ENCODE assay signal across 8 mouse cellular contexts in genomic region chr9:56843679-56844188, GRCm38 (mm10). TPM values are rescaled to one million over a fixed set of nuclear protein-coding genes. Genes with fewer than 3 reads are reported as not detected.
DNase-seq lines count a peak whose midpoint lies in the region; ATAC-seq and TF ChIP-seq lines count a peak whose summit lies in the region.

No protein-coding gene starts in this region.

- peak; percentile 63 for DNase-seq in 3134 (ENCODE audit: extremely low read depth, insufficient read length, low spot score)
- peak; percentile 61 for DNase-seq in MEL (ENCODE audit: low read depth, low spot score)
- DNase-seq in cerebellum, adult 2 months: peak; percentile 64 to 78
- DNase-seq in gastrocnemius, adult 2 months: peak; percentile 84
- DNase-seq in left cerebral cortex, postnatal 14 days (ENCODE audit: low spot score in 2 of 2): peak; percentile 81
- DNase-seq in ovary, adult 18-20 months (ENCODE audit: low spot score): peak; percentile 23
- DNase-seq in thymus, postnatal 4 days: peak; percentile 63

- intact Hi-C loops in gastrocnemius, adult 2 months (cut with DNase I): loop anchor here (1.0 kb wide), 1 partner anchor 46 kb away; no protein-coding TSS in a partner anchor
- intact Hi-C loops in left cerebral cortex, postnatal 14 days (cut with DNase I): no loop called here

- no peaks in the 10 kb centered on the region for H3K9me3 ChIP-seq in MEL (replicated peaks; ENCODE audit: insufficient read depth, low read length)
- no peaks in the 10 kb centered on the region for H3K9me3 ChIP-seq in intestine, embryonic 15.5 days

- no peaks in the 10 kb centered on the region for H3K79me2 ChIP-seq in MEL (ENCODE audit: control insufficient read depth, insufficient read depth, low read length, poor library complexity)

- TF ChIP-seq EP300 in MEL (IDR thresholded peaks at IDR 0.05; ENCODE audit: low read depth in 1 of 2, low read length in 2 of 2): no peak

- no peak for ATAC-seq in intestine, embryonic 15.5 days

- H3K27ac ChIP-seq in MEL (ENCODE audit: control insufficient read depth, low read depth, low read length): no peak overlapping the region
- H3K27ac ChIP-seq in cerebellum, adult 2 months (ENCODE audit: insufficient read depth, low read length): no peak overlapping the region
- H3K27ac ChIP-seq in gastrocnemius, adult 2 months: 0 out of 2 replicates have a peak overlapping the region, but pooled peaks have one; percentile 16
- peak overlapping the region; percentile 67; the same call in 1 of the 2 replicates for H3K27ac ChIP-seq in intestine, embryonic 15.5 days

- H3K27me3 ChIP-seq in MEL (ENCODE audit: control insufficient read depth in 1 of 2, insufficient read depth in 2 of 2, low read length in 2 of 2): peaks cover 7 to 12% of the 10 kb centered on the region in 2 experiments
- H3K27me3 ChIP-seq in cerebellum, adult 2 months (ENCODE audit: control insufficient read depth, insufficient read depth, low read length): no peaks in the 10 kb centered on the region
- H3K27me3 ChIP-seq in intestine, embryonic 15.5 days (replicated peaks): no peaks in the 10 kb centered on the region

- H3K9ac ChIP-seq in MEL (ENCODE audit: control insufficient read depth, low read depth, low read length, poor library complexity, severe bottlenecking): no peak overlapping the region
- H3K9ac ChIP-seq in intestine, embryonic 15.5 days: 0 out of 2 replicates have a peak overlapping the region, but pooled peaks have one; percentile 6

- TF ChIP-seq CTCF in MEL (IDR thresholded peaks at IDR 0.05 in 2 of 3, conservative IDR thresholded peaks at IDR 0.05 in 1 of 3; ENCODE audit: control insufficient read depth in 1 of 3, insufficient read depth in 1 of 3, low read depth in 2 of 3, low read length in 3 of 3, poor library complexity in 1 of 3, severe bottlenecking in 1 of 3): peak; percentile 77 to 95 (median 77)
- TF ChIP-seq CTCF in cerebellum, adult 2 months (IDR thresholded peaks at IDR 0.05; ENCODE audit: borderline replicate concordance, insufficient read depth, low read depth, low read length): peak; percentile 89
- peak; percentile 96 for TF ChIP-seq CTCF in gastrocnemius, adult 2 months (IDR thresholded peaks at IDR 0.05)

- peak; percentile 46 for TF ChIP-seq RAD21 in MEL (IDR thresholded peaks at IDR 0.05; ENCODE audit: low read depth, low read length)

- no peak overlapping the region for H3K4me3 ChIP-seq in MEL (ENCODE audit: control insufficient read depth in 1 of 2, insufficient read depth in 1 of 2, low read depth in 2 of 2, low read length in 2 of 2)
- no peak overlapping the region for H3K4me3 ChIP-seq in cerebellum, adult 2 months (replicated peaks; ENCODE audit: insufficient read depth, low read depth, low read length)
- H3K4me3 ChIP-seq in gastrocnemius, adult 2 months: peak overlapping the region; percentile 43
- no peak overlapping the region for H3K4me3 ChIP-seq in intestine, embryonic 15.5 days (replicated peaks)

- H3K4me2 ChIP-seq in intestine, embryonic 15.5 days (replicated peaks): peak overlapping the region; percentile 20; the same call in 1 of the 2 replicates

- TF ChIP-seq POLR2A in MEL (IDR thresholded peaks at IDR 0.05; ENCODE audit: control insufficient read depth in 1 of 2, insufficient read depth in 1 of 2, low read depth in 1 of 2, low read length in 2 of 2, poor library complexity in 1 of 2): no peak
- TF ChIP-seq POLR2A in cerebellum, adult 2 months (IDR thresholded peaks at IDR 0.05; ENCODE audit: borderline replicate concordance, insufficient read depth, low read length): no peak

- WGBS in cerebellum, adult 2 months: 11% methylated on average over 7 of the region's 7 CpGs
- 31% methylated on average over 7 of the region's 7 CpGs for WGBS in intestine, embryonic 15.5 days

- no peaks in the 10 kb centered on the region for H3K4me1 ChIP-seq in MEL (ENCODE audit: control insufficient read depth in 1 of 2, insufficient read depth in 2 of 2, low read length in 2 of 2)
- H3K4me1 ChIP-seq in cerebellum, adult 2 months (ENCODE audit: control insufficient read depth, insufficient read depth, low read length): peaks cover 8% of the 10 kb centered on the region
- H3K4me1 ChIP-seq in intestine, embryonic 15.5 days (replicated peaks): peaks cover 27% of the 10 kb centered on the region

- H3K36me3 ChIP-seq in MEL (ENCODE audit: control insufficient read depth in 1 of 2, insufficient read depth in 2 of 2, low read length in 2 of 2): no peaks in the 10 kb centered on the region
- no peaks in the 10 kb centered on the region for H3K36me3 ChIP-seq in intestine, embryonic 15.5 days

TF ChIP-seq in MEL, 35 proteins besides CTCF, POLR2A, EP300 and RAD21:
- TF ChIP-seq ZKSCAN1 (IDR thresholded peaks at IDR 0.05; ENCODE audit: low read depth, low read length): no peak
- no peak for TF ChIP-seq ELF1 (IDR thresholded peaks at IDR 0.05; ENCODE audit: low read depth, low read length)
- TF ChIP-seq SMC3 (IDR thresholded peaks at IDR 0.05; ENCODE audit: low read depth, low read length): peak; percentile 72
- TF ChIP-seq POLR2AphosphoS5 (IDR thresholded peaks at IDR 0.05; ENCODE audit: borderline replicate concordance, low read depth, low read length): no peak
- TF ChIP-seq GATA1 (IDR thresholded peaks at IDR 0.05; ENCODE audit: low read depth, low read length): no peak
- peak; percentile 11; the same call in 1 of the 2 replicates for TF ChIP-seq ZC3H11A (IDR thresholded peaks at IDR 0.05; ENCODE audit: low read depth, low read length)
- TF ChIP-seq TCF12 (IDR thresholded peaks at IDR 0.05; ENCODE audit: low read depth, low read length): no peak
- no peak for TF ChIP-seq USF1 (IDR thresholded peaks at IDR 0.05; ENCODE audit: low read depth, low read length)
- no peak for TF ChIP-seq UBTF (IDR thresholded peaks at IDR 0.05; ENCODE audit: borderline replicate concordance, insufficient read depth, low read depth, low read length)

RNA-seq across cellular contexts. Expression of gene Odf3l1, which starts 20.7 kb away (rescaled TPM):
- total RNA-seq in MEL (2012; rRNA removed): not detected in 2 replicates
- polyA plus RNA-seq in MEL (2012; ENCODE audit: insufficient read depth in 1 of 2, insufficient read length in 2 of 2, low read depth in 1 of 2, low replicate concordance in 2 of 2, missing spikeins in 1 of 2): not detected
- polyA plus RNA-seq in cerebellum, adult 2 months (2012; rRNA removed): 0.21 and 0.33 TPM in 2 replicates
- total RNA-seq in gastrocnemius, adult 2 months (2021): under 1 TPM in 1 of 2 experiments, not detected in 1; 0.22 TPM
- polyA plus RNA-seq in intestine, embryonic 15.5 days (2015; fragmentation: Nextera tagmentation; extraction: Ambion mirVana): 1.2 and 1.3 TPM in 2 replicates
- not detected for total RNA-seq in left cerebral cortex, postnatal 14 days (2021)

RNA-seq across cellular contexts. Expression of gene Cspg4, which starts 21.1 kb away (rescaled TPM):
- 0.16 and 0.23 TPM in 2 replicates for total RNA-seq in MEL (2012; rRNA removed)
- polyA plus RNA-seq in MEL (2012; ENCODE audit: insufficient read depth in 1 of 2, insufficient read length in 2 of 2, low read depth in 1 of 2, low replicate concordance in 2 of 2, missing spikeins in 1 of 2): under 1 TPM in 1 of 2 experiments, not detected in 1; 0.15 TPM
- 7.4 and 8.9 TPM in 2 replicates for polyA plus RNA-seq in cerebellum, adult 2 months (2012; rRNA removed)
- total RNA-seq in gastrocnemius, adult 2 months (2021): 1 to 10 TPM; 5.7 to 6.0 TPM
- polyA plus RNA-seq in intestine, embryonic 15.5 days (2015; fragmentation: Nextera tagmentation; extraction: Ambion mirVana): 19.0 and 20.1 TPM in 2 replicates
- total RNA-seq in left cerebral cortex, postnatal 14 days (2021): 10 to 100 TPM; 21.4 to 25.0 TPM

RNA-seq across cellular contexts. Expression of gene Lingo1, which starts 47.5 kb away (rescaled TPM):
- total RNA-seq in MEL (2012; rRNA removed): not detected in 2 replicates
- polyA plus RNA-seq in MEL (2012; ENCODE audit: insufficient read depth in 1 of 2, insufficient read length in 2 of 2, low read depth in 1 of 2, low replicate concordance in 2 of 2, missing spikeins in 1 of 2): not detected
- polyA plus RNA-seq in cerebellum, adult 2 months (2012; rRNA removed): 85.1 and 88.3 TPM in 2 replicates
- total RNA-seq in gastrocnemius, adult 2 months (2021): under 1 TPM; 0.17 to 0.48 TPM
- 2.0 and 2.2 TPM in 2 replicates for polyA plus RNA-seq in intestine, embryonic 15.5 days (2015; fragmentation: Nextera tagmentation; extraction: Ambion mirVana)
- 100 to 1,000 TPM; 490 to 503 TPM for total RNA-seq in left cerebral cortex, postnatal 14 days (2021)

Comparison
In these comparisons a context has a peak if more than half of its experiments do, and no peak if none do; other contexts are left out.
1. DNase-seq: peak in every context shown above with its lines; median percentile 84 in gastrocnemius, adult 2 months; 81 in left cerebral cortex, postnatal 14 days; 71 in cerebellum, adult 2 months; 63 in 3134; 63 in thymus, postnatal 4 days; 61 in MEL; 23 in ovary, adult 18-20 months.
2. H3K27ac ChIP-seq: peak in gastrocnemius, adult 2 months (single experiment) and intestine, embryonic 15.5 days (single experiment); none in MEL (single experiment) and cerebellum, adult 2 months (single experiment).
3. RNA of gene Lingo1, which starts 47.5 kb away (total RNA-seq): 490 to 503 TPM in left cerebral cortex, postnatal 14 days; 0.17 to 0.48 TPM in gastrocnemius, adult 2 months and not detected in MEL; every median in the first group is over 100 times any median in the second.
4. Peak in every context shown above with its lines, with median percentiles within 50 percentile points of each other: CTCF ChIP-seq.